Comparison of ENCODE assay signal across 9 mouse cellular contexts in the genomic region with DNA sequence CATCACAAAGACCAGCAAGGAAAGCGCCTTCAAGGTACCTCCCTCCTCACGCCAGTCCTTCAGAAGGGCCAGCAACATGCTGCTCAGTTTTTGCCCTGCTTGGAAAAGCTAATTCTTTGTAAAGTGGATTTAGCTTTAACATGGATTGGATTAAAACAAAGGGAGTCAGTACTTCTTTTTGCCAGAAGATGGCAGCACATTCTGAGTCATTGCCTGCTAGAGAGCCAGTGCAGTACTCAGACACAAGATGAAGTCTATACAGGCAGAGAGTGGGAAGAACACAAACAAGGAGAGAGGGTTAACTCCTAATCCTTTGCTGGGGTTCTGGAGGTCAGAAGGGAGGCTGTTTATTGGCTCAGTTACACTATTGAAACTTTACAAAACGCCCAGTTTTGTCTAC. TPM values are rescaled to one million over a fixed set of nuclear protein-coding genes. Genes with fewer than 3 reads are reported as not detected.
DNase-seq lines count a peak whose midpoint lies in the region; ATAC-seq and TF ChIP-seq lines count a peak whose summit lies in the region.
"Had no signal": no experiment of that assay in that cellular context is flagged by ENCODE, and none has a peak within 500 bp of the region (broad histone marks: within the 10 kb centered on the region; RNA-seq: fewer than 3 reads in every experiment).

No protein-coding gene starts in this region.

- 31% methylated on average over 3 of the region's 3 CpGs for WGBS in heart, postnatal 0 days

- H3K36me3 ChIP-seq in MEL (ENCODE audit: control insufficient read depth in 1 of 2, insufficient read depth in 2 of 2, low read length in 2 of 2), result peaks cover 0 to 10% of the 10 kb centered on the region in 2 experiments; a peak in 2 of 4 replicates
- H3K36me3 ChIP-seq in heart, postnatal 0 days (replicated peaks; ENCODE audit: control insufficient read depth, insufficient read depth, low read length), result peaks cover 34% of the 10 kb centered on the region

- H3K4me1 ChIP-seq in MEL (ENCODE audit: control insufficient read depth in 1 of 2, insufficient read depth in 2 of 2, low read length in 2 of 2), result peaks cover 0 to 2% of the 10 kb centered on the region in 2 experiments; a peak in 1 of 4 replicates
- no peaks in the 10 kb centered on the region for H3K4me1 ChIP-seq in heart, postnatal 0 days (ENCODE audit: control insufficient read depth, insufficient read depth)

- TF ChIP-seq RAD21 in MEL (IDR thresholded peaks at IDR 0.05; ENCODE audit: low read depth, low read length), result peak; percentile 83

- no peak for TF ChIP-seq POLR2A in MEL (IDR thresholded peaks at IDR 0.05; ENCODE audit: control insufficient read depth in 1 of 2, insufficient read depth in 1 of 2, low read depth in 1 of 2, low read length in 2 of 2, poor library complexity in 1 of 2)

- no peaks in the 10 kb centered on the region for H3K9me3 ChIP-seq in MEL (replicated peaks; ENCODE audit: insufficient read depth, low read length)
- H3K9me3 ChIP-seq in heart, postnatal 0 days (replicated peaks; ENCODE audit: control insufficient read depth, low read length), result no peaks in the 10 kb centered on the region

- TF ChIP-seq CTCF in MEL (IDR thresholded peaks at IDR 0.05 in 2 of 3, conservative IDR thresholded peaks at IDR 0.05 in 1 of 3; ENCODE audit: control insufficient read depth in 1 of 3, insufficient read depth in 1 of 3, low read depth in 2 of 3, low read length in 3 of 3, poor library complexity in 1 of 3, severe bottlenecking in 1 of 3), result peak; percentile 58 to 88 (median 87)
- TF ChIP-seq CTCF in heart, postnatal 0 days (IDR thresholded peaks at IDR 0.05; ENCODE audit: low read depth), result peak; percentile 83

- peak; percentile 31 to 63 for DNase-seq in adrenal gland, adult 18-20 months (ENCODE audit: low spot score in 2 of 2)
- no peak for DNase-seq in adrenal gland, postnatal 25 days
- peak; percentile 78 for DNase-seq in MEL (ENCODE audit: low read depth, low spot score)
- DNase-seq in cerebellum, postnatal 14 days, result peak; percentile 83 to 85
- peak; percentile 85 for DNase-seq in heart, postnatal 0 days (ENCODE audit: low spot score)
- peak; percentile 73 for DNase-seq in layer of hippocampus, adult 9-10 months (ENCODE audit: low spot score)
- DNase-seq in right cerebral cortex, postnatal 4 days, result peak; percentile 45

- H3K4me2 ChIP-seq in heart, postnatal 0 days (ENCODE audit: low read depth, low read length), result no peak overlapping the region

- no peak for TF ChIP-seq EP300 in MEL (IDR thresholded peaks at IDR 0.05; ENCODE audit: low read depth in 1 of 2, low read length in 2 of 2)
- TF ChIP-seq EP300 in heart, postnatal 0 days (IDR thresholded peaks at IDR 0.05; ENCODE audit: low read depth), result no peak

- no peak overlapping the region for H3K27ac ChIP-seq in MEL (ENCODE audit: control insufficient read depth, low read depth, low read length)
- no peak overlapping the region for H3K27ac ChIP-seq in heart, postnatal 0 days (ENCODE audit: low read depth)

- peak; percentile 60; the same call in 1 of the 2 replicates for ATAC-seq in heart, postnatal 0 days (ENCODE audit: insufficient read depth, low read depth)
- peak; percentile 75 for ATAC-seq in megakaryocyte-erythroid progenitor cell, adult 5-6 weeks (replicated peaks; ENCODE audit: low FRiP score, low TSS enrichment, poor library complexity, severe bottlenecking)

- H3K27me3 ChIP-seq in MEL (ENCODE audit: control insufficient read depth in 1 of 2, insufficient read depth in 2 of 2, low read length in 2 of 2), result no peaks in the 10 kb centered on the region
- no peaks in the 10 kb centered on the region for H3K27me3 ChIP-seq in heart, postnatal 0 days (ENCODE audit: control insufficient read depth, insufficient read depth, low read length)

- no peak overlapping the region for H3K4me3 ChIP-seq in MEL (ENCODE audit: control insufficient read depth in 1 of 2, insufficient read depth in 1 of 2, low read depth in 2 of 2, low read length in 2 of 2)
- H3K4me3 ChIP-seq in heart, postnatal 0 days (ENCODE audit: low read depth, low read length), result no peak overlapping the region

- H3K9ac ChIP-seq in MEL (ENCODE audit: control insufficient read depth, low read depth, low read length, poor library complexity, severe bottlenecking), result no peak overlapping the region
- H3K9ac ChIP-seq in heart, postnatal 0 days (replicated peaks; ENCODE audit: low read depth, low read length), result no peak overlapping the region

- no peaks in the 10 kb centered on the region for H3K79me2 ChIP-seq in MEL (ENCODE audit: control insufficient read depth, insufficient read depth, low read length, poor library complexity)

TF ChIP-seq in MEL, 35 proteins besides CTCF, POLR2A, EP300 and RAD21:
- TF ChIP-seq MYC (IDR thresholded peaks at IDR 0.05; ENCODE audit: low read depth, low read length) (0 out of 2 replicates have a peak, but pooled peaks have one; percentile 22), SMC3 (IDR thresholded peaks at IDR 0.05; ENCODE audit: low read depth, low read length) (peak; percentile 85), ZC3H11A (IDR thresholded peaks at IDR 0.05; ENCODE audit: low read depth, low read length) (peak; percentile 64), POLR2AphosphoS5 (IDR thresholded peaks at IDR 0.05; ENCODE audit: borderline replicate concordance, low read depth, low read length) (no peak)

RNA-seq across cellular contexts. Expression of a gene that starts 17.6 kb away (rescaled TPM):
- 100 to 1,000 TPM; 133 to 140 TPM for total RNA-seq in adrenal gland, adult 18-20 months (2021)
- total RNA-seq in adrenal gland, postnatal 25 days (2021), result 107 and 141 TPM in 2 replicates
- total RNA-seq in MEL (2012; rRNA removed), result 307 and 316 TPM in 2 replicates
- 100 to 1,000 TPM; 228 to 778 TPM for polyA plus RNA-seq in MEL (2012; ENCODE audit: insufficient read depth in 1 of 2, insufficient read length in 2 of 2, low read depth in 1 of 2, low replicate concordance in 2 of 2, missing spikeins in 1 of 2)
- total RNA-seq in heart, postnatal 0 days (2014; rRNA removed; ENCODE audit: low replicate concordance), result 59.6 and 131 TPM in 2 replicates
- polyA plus RNA-seq in heart, postnatal 0 days (2015; fragmentation: Nextera tagmentation; extraction: Ambion mirVana), result 445 and 462 TPM in 2 replicates
- 220 and 236 TPM in 2 replicates for total RNA-seq in megakaryocyte-erythroid progenitor cell, adult 5-6 weeks (2014; fragmentation: Nextera tagmentation)
- 168 and 201 TPM in 2 replicates for total RNA-seq in megakaryocyte-erythroid progenitor cell, adult 5-6 weeks (2017)

RNA-seq across cellular contexts. Expression of a gene that starts 40.4 kb away (rescaled TPM):
- not detected for total RNA-seq in adrenal gland, adult 18-20 months (2021)
- not detected in 2 replicates for total RNA-seq in adrenal gland, postnatal 25 days (2021)
- not detected in 2 replicates for total RNA-seq in MEL (2012; rRNA removed)
- under 1 TPM in 1 of 2 experiments, not detected in 1; 0.17 TPM for polyA plus RNA-seq in MEL (2012; ENCODE audit: insufficient read depth in 1 of 2, insufficient read length in 2 of 2, low read depth in 1 of 2, low replicate concordance in 2 of 2, missing spikeins in 1 of 2)
- total RNA-seq in heart, postnatal 0 days (2014; rRNA removed; ENCODE audit: low replicate concordance), result not detected in 2 replicates
- polyA plus RNA-seq in heart, postnatal 0 days (2015; fragmentation: Nextera tagmentation; extraction: Ambion mirVana), result 0.46 and 0.55 TPM in 2 replicates
- total RNA-seq in megakaryocyte-erythroid progenitor cell, adult 5-6 weeks (2014; fragmentation: Nextera tagmentation), result not detected in 2 replicates
- total RNA-seq in megakaryocyte-erythroid progenitor cell, adult 5-6 weeks (2017), result 0.34 TPM in 1 of 2 replicates, not detected in the other
- total RNA-seq: left cerebral cortex, adult 8-10 months had no signal

RNA-seq across cellular contexts. Expression of a gene that starts 48.5 kb away (rescaled TPM):
- total RNA-seq in adrenal gland, adult 18-20 months (2021), result 10 to 100 TPM; 28.0 to 30.1 TPM
- total RNA-seq in adrenal gland, postnatal 25 days (2021), result 19.4 and 26.1 TPM in 2 replicates
- total RNA-seq in MEL (2012; rRNA removed), result 10.0 and 10.2 TPM in 2 replicates
- 10 to 100 TPM; 13.1 to 88.4 TPM for polyA plus RNA-seq in MEL (2012; ENCODE audit: insufficient read depth in 1 of 2, insufficient read length in 2 of 2, low read depth in 1 of 2, low replicate concordance in 2 of 2, missing spikeins in 1 of 2)
- total RNA-seq in heart, postnatal 0 days (2014; rRNA removed; ENCODE audit: low replicate concordance), result 10.5 and 14.9 TPM in 2 replicates
- 6.9 and 7.3 TPM in 2 replicates for polyA plus RNA-seq in heart, postnatal 0 days (2015; fragmentation: Nextera tagmentation; extraction: Ambion mirVana)
- 14.0 and 17.8 TPM in 2 replicates for total RNA-seq in megakaryocyte-erythroid progenitor cell, adult 5-6 weeks (2014; fragmentation: Nextera tagmentation)
- total RNA-seq in megakaryocyte-erythroid progenitor cell, adult 5-6 weeks (2017), result 24.9 and 26.2 TPM in 2 replicates

RNA-seq across cellular contexts. Expression of a gene that starts 48.6 kb away (rescaled TPM):
- 100 to 1,000 TPM; 319 to 323 TPM for total RNA-seq in adrenal gland, adult 18-20 months (2021)
- total RNA-seq in adrenal gland, postnatal 25 days (2021), result 230 and 325 TPM in 2 replicates
- 187 and 191 TPM in 2 replicates for total RNA-seq in MEL (2012; rRNA removed)
- 100 to 1,000 TPM in 1 of 2 experiments, not detected in 1; 423 TPM for polyA plus RNA-seq in MEL (2012; ENCODE audit: insufficient read depth in 1 of 2, insufficient read length in 2 of 2, low read depth in 1 of 2, low replicate concordance in 2 of 2, missing spikeins in 1 of 2)
- total RNA-seq in heart, postnatal 0 days (2014; rRNA removed; ENCODE audit: low replicate concordance), result 52.8 and 55.2 TPM in 2 replicates
- 85.4 and 90.4 TPM in 2 replicates for polyA plus RNA-seq in heart, postnatal 0 days (2015; fragmentation: Nextera tagmentation; extraction: Ambion mirVana)
- 175 and 195 TPM in 2 replicates for total RNA-seq in megakaryocyte-erythroid progenitor cell, adult 5-6 weeks (2014; fragmentation: Nextera tagmentation)
- total RNA-seq in megakaryocyte-erythroid progenitor cell, adult 5-6 weeks (2017), result 481 and 514 TPM in 2 replicates
